Mouse (Mus musculus): ENCODE results near the gene Pbrm1. TPM values are rescaled to one million over a fixed set of nuclear protein-coding genes. Genes with fewer than 3 reads are reported as not detected.

The Pbrm1 gene
- polyA plus RNA-seq, 1 experiment from 2014 or later, result 156 TPM

GRCm38 (mm10) chr14:31165010-31165409 lies 146.1 kb downstream of the Pbrm1 start:
- peaks cover 36% of the 10 kb centered on the region for H3K4me1 ChIP-seq
- ATAC-seq (ENCODE audit: low FRiP score, low read depth), result no peak
- no peak overlapping the region for H3K4me2 ChIP-seq (replicated peaks)
- H3K9me3 ChIP-seq, result no peaks in the 10 kb centered on the region
- peaks cover 3% of the 10 kb centered on the region for H3K36me3 ChIP-seq
- no peaks in the 10 kb centered on the region for H3K27me3 ChIP-seq
- H3K27ac ChIP-seq, result no peak overlapping the region
- no peak overlapping the region for H3K9ac ChIP-seq
- no peak overlapping the region for H3K4me3 ChIP-seq
- WGBS, result 59% methylated on average over 2 of the region's 2 CpGs

- ATAC-seq (ENCODE audit: low FRiP score, low read depth), result no peak
Measured at GRCm38 (mm10) chr14:31165458-31165857, 146.5 kb downstream of the Pbrm1 start.

GRCm38 (mm10) chr14:31165991-31166630 lies 147.2 kb downstream of the Pbrm1 start:
- H3K9me3 ChIP-seq, result no peaks in the 10 kb centered on the region
- H3K27me3 ChIP-seq, result no peaks in the 10 kb centered on the region
- H3K9ac ChIP-seq, result no peak overlapping the region
- ATAC-seq (ENCODE audit: low FRiP score, low read depth), result no peak
- peak overlapping the region; percentile 20; the same call in 1 of the 2 replicates for H3K4me3 ChIP-seq
- 62% methylated on average over 10 of the region's 10 CpGs for WGBS
- H3K27ac ChIP-seq, result no peak overlapping the region
- peaks cover 14% of the 10 kb centered on the region for H3K36me3 ChIP-seq
- peaks cover 36% of the 10 kb centered on the region for H3K4me1 ChIP-seq
- 0 out of 2 replicates have a peak overlapping the region, but pooled peaks have one; percentile 24 for H3K4me2 ChIP-seq (replicated peaks)

More at GRCm38 (mm10) chr14:31165458-31165857, 146.5 kb downstream of the Pbrm1 start:
- Histone ChIP-seq H3K9ac (no peak overlapping the region), H3K9me3 (no peaks in the 10 kb centered on the region), H3K27me3 (no peaks in the 10 kb centered on the region), H3K36me3 (peaks cover 7% of the 10 kb centered on the region), H3K4me2 (replicated peaks) (no peak overlapping the region), H3K4me1 (peaks cover 36% of the 10 kb centered on the region), H3K27ac (no peak overlapping the region), H3K4me3 (no peak overlapping the region)
- 64% methylated on average over 7 of the region's 7 CpGs for WGBS

- no peaks in the 10 kb centered on the region for H3K9me3 ChIP-seq
- peaks cover 21% of the 10 kb centered on the region for H3K36me3 ChIP-seq
- H3K27ac ChIP-seq, result no peak overlapping the region; the same call in 1 of the 2 replicates
- peaks cover 36% of the 10 kb centered on the region for H3K4me1 ChIP-seq
- peak overlapping the region; percentile 24 for H3K4me2 ChIP-seq (replicated peaks)
- 61% methylated on average over 9 of the region's 9 CpGs for WGBS
- H3K9ac ChIP-seq, result no peak overlapping the region
- H3K27me3 ChIP-seq, result no peaks in the 10 kb centered on the region
- peak overlapping the region; percentile 20 for H3K4me3 ChIP-seq
- 0 out of 2 replicates have a peak, but pooled peaks have one; percentile 10 for ATAC-seq (ENCODE audit: low FRiP score, low read depth)
Measured at GRCm38 (mm10) chr14:31166827-31167226, 147.9 kb downstream of the Pbrm1 start.

GRCm38 (mm10) chr14:31168425-31168824 lies 149.5 kb downstream of the Pbrm1 start, which contains the start of gene Stab1:
Gene Stab1 (minus strand): TSS chr14:31168641.
- Histone ChIP-seq H3K27me3 (no peaks in the 10 kb centered on the region), H3K27ac (peak within 1 kb of the TSS; percentile 39; the same call in 1 of the 2 replicates), H3K4me3 (peak within 1 kb of the TSS; percentile 20), H3K36me3 (peaks cover 37% of the 10 kb centered on the region), H3K9ac (peak within 1 kb of the TSS; percentile 27; the same call in 1 of the 2 replicates), H3K4me2 (replicated peaks) (peak within 1 kb of the TSS; percentile 24), H3K4me1 (peaks cover 36% of the 10 kb centered on the region), H3K9me3 (no peaks in the 10 kb centered on the region)
- 39% methylated on average over 10 of the region's 10 CpGs for WGBS
- ATAC-seq (ENCODE audit: low FRiP score, low read depth), result no peak

GRCm38 (mm10) chr14:31169508-31169907 lies 150.6 kb downstream of the Pbrm1 start:
- H3K27me3 ChIP-seq, result no peaks in the 10 kb centered on the region
- peaks cover 36% of the 10 kb centered on the region for H3K4me1 ChIP-seq
- 82% methylated on average over 6 of the region's 6 CpGs for WGBS
- peaks cover 48% of the 10 kb centered on the region for H3K36me3 ChIP-seq
- no peak overlapping the region for H3K27ac ChIP-seq
- no peak overlapping the region for H3K4me2 ChIP-seq (replicated peaks)
- no peak for ATAC-seq (ENCODE audit: low FRiP score, low read depth)
- no peak overlapping the region for H3K4me3 ChIP-seq
- no peaks in the 10 kb centered on the region for H3K9me3 ChIP-seq
- H3K9ac ChIP-seq, result no peak overlapping the region

GRCm38 (mm10) chr14:31170963-31171362 lies 152.0 kb downstream of the Pbrm1 start:
- Histone ChIP-seq H3K4me3 (no peak overlapping the region), H3K9me3 (no peaks in the 10 kb centered on the region), H3K27ac (no peak overlapping the region; the same call in 1 of the 2 replicates), H3K36me3 (peaks cover 62% of the 10 kb centered on the region), H3K27me3 (no peaks in the 10 kb centered on the region), H3K4me1 (peaks cover 28% of the 10 kb centered on the region), H3K4me2 (replicated peaks) (no peak overlapping the region), H3K9ac (no peak overlapping the region)
- ATAC-seq (ENCODE audit: low FRiP score, low read depth), result no peak
- 90% methylated on average over 13 of the region's 13 CpGs for WGBS

Other genes with a start within 250 kb of the Pbrm1 start
- 30.4 and 32.4 TPM in 2 replicates for gene Tmem110, start 193.5 kb upstream of the Pbrm1 start, polyA plus RNA-seq (2015; fragmentation: Nextera tagmentation; extraction: Ambion mirVana)
- gene Mustn1, start 139.9 kb upstream of the Pbrm1 start, polyA plus RNA-seq (2015; fragmentation: Nextera tagmentation; extraction: Ambion mirVana), result 13.1 and 13.9 TPM in 2 replicates
- 0.06 TPM in 2 replicates for gene Itih4, start 132.7 kb upstream of the Pbrm1 start, polyA plus RNA-seq (2015; fragmentation: Nextera tagmentation; extraction: Ambion mirVana)
- 0.06 and 0.47 TPM in 2 replicates for gene Itih3, start 95.4 kb upstream of the Pbrm1 start, polyA plus RNA-seq (2015; fragmentation: Nextera tagmentation; extraction: Ambion mirVana)
- gene Itih1, start 75.8 kb upstream of the Pbrm1 start, polyA plus RNA-seq (2015; fragmentation: Nextera tagmentation; extraction: Ambion mirVana), result 0.06 TPM in 1 of 2 replicates, not detected in the other
- 15.0 and 15.7 TPM in 2 replicates for gene Nek4, start 67.8 kb upstream of the Pbrm1 start, polyA plus RNA-seq (2015; fragmentation: Nextera tagmentation; extraction: Ambion mirVana)
- gene Glt8d1, start 17.7 kb upstream of the Pbrm1 start, polyA plus RNA-seq (2015; fragmentation: Nextera tagmentation; extraction: Ambion mirVana), result 64.8 and 67.2 TPM in 2 replicates
- gene Spcs1, start 17.5 kb upstream of the Pbrm1 start, polyA plus RNA-seq (2015; fragmentation: Nextera tagmentation; extraction: Ambion mirVana), result 398 and 413 TPM in 2 replicates
- 115 and 120 TPM in 2 replicates for gene Gnl3, start within 50 bp of the Pbrm1 start, polyA plus RNA-seq (2015; fragmentation: Nextera tagmentation; extraction: Ambion mirVana)
- gene Smim4, start 109.8 kb downstream of the Pbrm1 start, polyA plus RNA-seq (2015; fragmentation: Nextera tagmentation; extraction: Ambion mirVana), result 68.5 and 70.1 TPM in 2 replicates
- gene Nt5dc2, start 111.9 kb downstream of the Pbrm1 start, polyA plus RNA-seq (2015; fragmentation: Nextera tagmentation; extraction: Ambion mirVana), result 341 and 354 TPM in 2 replicates
- gene Stab1, start 149.5 kb downstream of the Pbrm1 start, polyA plus RNA-seq (2015; fragmentation: Nextera tagmentation; extraction: Ambion mirVana), result 26.2 and 29.4 TPM in 2 replicates
- 373 and 377 TPM in 2 replicates for gene Tnnc1, start 189.2 kb downstream of the Pbrm1 start, polyA plus RNA-seq (2015; fragmentation: Nextera tagmentation; extraction: Ambion mirVana)
- gene Nisch, start 197.8 kb downstream of the Pbrm1 start, polyA plus RNA-seq (2015; fragmentation: Nextera tagmentation; extraction: Ambion mirVana), result 457 and 480 TPM in 2 replicates
- 1.1 and 1.3 TPM in 2 replicates for gene Sema3g, start 198.7 kb downstream of the Pbrm1 start, polyA plus RNA-seq (2015; fragmentation: Nextera tagmentation; extraction: Ambion mirVana)
- gene Phf7, start 232.2 kb downstream of the Pbrm1 start, polyA plus RNA-seq (2015; fragmentation: Nextera tagmentation; extraction: Ambion mirVana), result 12.9 and 13.5 TPM in 2 replicates
- gene Bap1, start 232.3 kb downstream of the Pbrm1 start, polyA plus RNA-seq (2015; fragmentation: Nextera tagmentation; extraction: Ambion mirVana), result 103 and 104 TPM in 2 replicates

Data from limb, embryonic 13.5 days (tissue).